Mouse (Mus musculus) liver, embryonic 14.5 days (tissue): ENCODE results near the gene Slc12a5. TPM values are rescaled to one million over a fixed set of nuclear protein-coding genes. Genes with fewer than 3 reads are reported as not detected.

ENCODE experiments used
- ATAC-seq: fragments of 200-750 bp; cut with Nextera tagmentation; 2 replicates; pipeline ENCODE4 v1.8.0; 2017; ENCODE audit warnings: moderate number of reproducible peaks, mild to moderate bottlenecking, moderate library complexity; ENCODE audit not compliant: insufficient read depth
- DNase-seq, 3 experiments: peaks; one replicate each; pipeline ENCODE4 v3.0.0-alpha.2; 2012 to 2013; ENCODE audit warnings: low read depth in 3 of 3, low spot score in 3 of 3
- H3K27ac ChIP-seq: fragments of 300-500 bp; sonication (generic); 2 replicates; pipeline ENCODE4 v1.5.1; 2014; ENCODE audit warnings: moderate library complexity, mild to moderate bottlenecking, control low read depth, inconsistent platforms
- H3K27me3 ChIP-seq: fragments of 300-500 bp; sonication (generic); 2 replicates; pipeline ENCODE4 v1.6.1; 2014; ENCODE audit warnings: mild to moderate bottlenecking, low read length, moderate library complexity; ENCODE audit not compliant: control insufficient read depth, insufficient read depth
- H3K36me3 ChIP-seq: fragments of 300-500 bp; sonication (generic); replicated peaks from 2 replicates; pipeline ENCODE4 v1.6.1; 2014; ENCODE audit warnings: low read depth; ENCODE audit not compliant: control insufficient read depth, insufficient read depth
- H3K4me1 ChIP-seq, 2 experiments: fragments of 200-500 bp in 1 of 2; fragments of 300-500 bp in 1 of 2; sonication (generic) in 1 of 2; replicated peaks; 2 replicates each; pipeline ENCODE4 v1.6.1; 2012 to 2014; ENCODE audit warnings: antibody characterized with exemption in 1 of 2, inconsistent platforms in 1 of 2, low read length in 1 of 2; ENCODE audit not compliant: control insufficient read depth in 2 of 2, insufficient read depth in 2 of 2
- H3K4me2 ChIP-seq: fragments of 300-500 bp; sonication (generic); 2 replicates; pipeline ENCODE4 v1.6.1; 2014; ENCODE audit warnings: low read depth, mild to moderate bottlenecking, control low read depth, moderate library complexity
- H3K4me3 ChIP-seq, 2 experiments: fragments of 200-500 bp in 1 of 2; fragments of 300-500 bp in 1 of 2; sonication (generic) in 1 of 2; 2 replicates each; pipeline ENCODE4 v1.5.1; 2012 to 2014; ENCODE audit warnings: low read depth in 2 of 2, low read length in 2 of 2, mild to moderate bottlenecking in 2 of 2, control low read depth in 1 of 2, inconsistent platforms in 1 of 2, moderate library complexity in 1 of 2; ENCODE audit not compliant: insufficient read depth in 1 of 2
- H3K9ac ChIP-seq: fragments of 300-500 bp; sonication (generic); replicated peaks from 2 replicates; pipeline ENCODE4 v1.6.1; 2014; ENCODE audit warnings: mild to moderate bottlenecking, control low read depth, moderate library complexity
- H3K9me3 ChIP-seq: fragments of 300-500 bp; sonication (generic); 2 replicates; pipeline ENCODE4 v1.6.1; 2016; ENCODE audit warnings: low read length, mixed read lengths; ENCODE audit not compliant: control insufficient read depth
- CTCF ChIP-seq: IDR thresholded peaks from 2 replicates; pipeline ENCODE4 v1.5.1; 2016; ENCODE audit warnings: antibody characterized with exemption, low read depth, control low read depth
- EP300 ChIP-seq: IDR thresholded peaks from 2 replicates; pipeline ENCODE4 v1.6.1; 2016; ENCODE audit warnings: antibody characterized with exemption, low read depth
- WGBS: fragments of 180-500 bp; shearing (Covaris S2); extraction: QIAGEN DNeasy Blood & Tissue Kit; methylation state at CpG from one replicate; pipeline ENCODE4 v1.1.7; 2014; ENCODE audit not compliant: insufficient replicate concordance; 5-methylcytosine and 5-hydroxymethylcytosine counted together
- polyA plus RNA-seq, 2 experiments: library from polyadenylated mRNA; depleted of rRNA in 1 of 2; stranded (reverse) in 1 of 2; unstranded in 1 of 2; fragments of >200 nt; fragmentation: Nextera tagmentation in 1 of 2; extraction: Ambion mirVana in 1 of 2; gene quantifications; 2 replicates each; pipeline versions ENCODE4 v1.2.1 to v1.2.3; 2012 to 2014

Gene Slc12a5
- polyA plus RNA-seq, 2 experiments: 0.10 to 0.42 TPM

DNA sequence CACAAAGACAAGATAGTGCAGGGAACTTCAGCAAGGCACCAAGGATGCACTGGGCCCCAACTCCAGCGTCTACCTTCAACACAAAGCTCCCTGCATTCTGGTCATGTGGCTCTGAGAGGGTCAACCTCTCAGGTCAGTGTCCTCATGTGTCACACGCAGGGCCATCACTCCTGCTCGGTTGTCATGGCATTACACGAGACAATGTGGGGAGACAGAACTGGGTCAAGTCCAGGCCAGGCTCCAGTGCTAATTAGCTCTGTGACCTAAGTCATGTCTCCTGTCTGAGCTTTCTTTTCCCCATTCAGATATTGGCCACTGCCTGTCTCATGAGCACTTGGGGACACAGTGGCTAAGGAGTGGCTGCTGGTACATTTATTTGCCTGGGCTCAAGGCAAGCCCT lies 37.3 kb upstream of the Slc12a5 start:
- no peak for TF ChIP-seq CTCF
- no peak for TF ChIP-seq EP300
- H3K4me2 ChIP-seq: no peak overlapping the region
- H3K9ac ChIP-seq: no peak overlapping the region
- peaks cover 3% of the 10 kb centered on the region; the same call in 1 of the 2 replicates for H3K36me3 ChIP-seq
- no peaks in the 10 kb centered on the region for H3K9me3 ChIP-seq
- WGBS: 56% methylated on average over 4 of the region's 4 CpGs
- no peak overlapping the region for H3K4me3 ChIP-seq
- H3K4me1 ChIP-seq: no peaks in the 10 kb centered on the region
- H3K27me3 ChIP-seq: no peaks in the 10 kb centered on the region
- ATAC-seq: no peak
- DNase-seq: no peak
- no peak overlapping the region for H3K27ac ChIP-seq

DNA sequence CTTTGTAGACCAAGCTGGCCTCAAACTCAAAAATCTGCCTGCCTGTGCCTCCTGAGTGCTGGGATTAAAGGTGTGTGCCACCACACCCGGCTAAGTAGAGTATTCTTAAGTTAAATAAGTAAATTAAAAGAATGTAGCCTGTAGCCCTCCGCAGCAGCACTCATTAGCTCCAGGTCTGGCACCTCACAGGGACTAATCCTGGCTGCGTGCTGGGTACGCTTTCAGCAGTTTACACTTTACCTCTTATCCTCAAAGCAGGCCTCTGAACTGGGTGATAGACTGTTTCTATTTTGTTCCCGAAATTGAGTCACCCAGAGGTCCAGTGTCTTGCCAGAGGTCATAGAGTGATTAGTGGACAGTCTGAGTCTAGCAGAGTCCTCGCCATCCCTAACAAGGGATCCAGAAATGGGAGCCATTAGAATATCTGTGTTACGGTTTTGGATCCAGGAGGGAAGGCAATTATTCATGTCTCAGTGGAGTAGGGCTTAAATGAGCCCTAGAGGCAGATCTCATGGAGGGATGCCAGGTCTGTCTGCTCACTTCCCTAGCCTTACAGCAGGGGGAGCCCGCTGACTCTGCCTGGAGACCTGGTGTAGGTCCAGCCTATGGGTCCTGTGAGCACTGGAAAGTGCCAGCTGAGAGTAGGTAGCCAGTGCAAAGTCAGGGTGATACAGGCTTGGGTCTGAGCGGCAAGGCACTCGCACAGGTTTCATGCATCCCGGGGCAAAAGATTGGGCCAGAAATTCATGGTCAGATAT lies 36.3 kb upstream of the Slc12a5 start:
- Histone ChIP-seq H3K4me3 (no peak overlapping the region), H3K4me2 (no peak overlapping the region), H3K36me3 (peaks cover 3% of the 10 kb centered on the region; the same call in 1 of the 2 replicates), H3K4me1 (no peaks in the 10 kb centered on the region), H3K9me3 (no peaks in the 10 kb centered on the region), H3K27me3 (no peaks in the 10 kb centered on the region), H3K27ac (no peak overlapping the region), H3K9ac (no peak overlapping the region)
- WGBS: 32% methylated on average over 11 of the region's 11 CpGs
- DNase-seq: no peak
- TF ChIP-seq EP300 (no peak), CTCF (peak; percentile 92)
- peak; percentile 55; the same call in 1 of the 2 replicates for ATAC-seq

DNA sequence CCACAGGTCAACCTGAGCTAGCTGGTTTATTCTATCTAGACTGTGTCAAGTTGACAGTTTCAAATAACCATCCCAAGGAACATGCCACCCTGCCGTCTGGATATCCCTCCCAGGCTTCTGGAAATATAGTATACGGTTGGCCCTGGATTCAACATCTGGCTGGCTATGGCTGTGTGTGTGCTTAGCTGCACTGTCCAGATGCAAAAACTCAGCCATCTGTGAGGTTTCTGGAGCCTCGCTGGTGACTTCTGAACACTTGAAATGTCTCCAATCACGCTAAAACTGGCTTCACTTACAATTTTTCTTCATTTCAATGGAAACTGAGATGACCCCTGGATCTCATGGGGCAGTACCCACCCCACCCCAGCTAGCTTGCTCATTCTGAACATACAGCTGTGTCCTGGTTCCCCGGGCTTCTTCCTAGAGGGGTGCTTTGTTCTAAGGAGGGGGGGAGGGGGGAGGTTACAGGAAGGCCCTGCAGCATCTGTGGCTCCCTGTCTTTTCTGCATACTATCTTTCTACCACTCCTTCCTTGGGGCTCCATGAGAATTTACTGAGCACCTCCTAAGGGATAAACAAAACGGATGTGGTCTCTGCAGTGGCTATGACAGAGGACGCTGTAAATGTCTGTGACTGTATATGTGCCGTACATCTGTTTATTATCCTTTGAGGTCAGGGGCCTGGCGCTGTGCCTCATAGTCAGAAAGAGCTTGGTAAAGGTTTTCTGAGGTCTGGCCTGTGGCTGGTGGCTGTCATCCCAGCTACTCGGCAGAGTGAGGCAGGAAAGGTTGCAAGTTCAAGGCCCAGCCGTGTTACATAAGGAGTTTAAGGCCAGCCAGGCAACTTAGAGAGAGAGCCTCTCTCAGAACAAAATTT lies 29.7 kb upstream of the Slc12a5 start:
- WGBS: 46% methylated on average over 11 of the region's 11 CpGs
- Histone ChIP-seq H3K27me3 (peaks cover 8% of the 10 kb centered on the region), H3K9me3 (no peaks in the 10 kb centered on the region), H3K9ac (no peak overlapping the region), H3K4me3 (no peak overlapping the region), H3K36me3 (no peaks in the 10 kb centered on the region), H3K4me1 (no peaks in the 10 kb centered on the region), H3K27ac (no peak overlapping the region), H3K4me2 (no peak overlapping the region)
- ATAC-seq: no peak
- TF ChIP-seq EP300 (no peak), CTCF (no peak)
- DNase-seq: no peak

DNA sequence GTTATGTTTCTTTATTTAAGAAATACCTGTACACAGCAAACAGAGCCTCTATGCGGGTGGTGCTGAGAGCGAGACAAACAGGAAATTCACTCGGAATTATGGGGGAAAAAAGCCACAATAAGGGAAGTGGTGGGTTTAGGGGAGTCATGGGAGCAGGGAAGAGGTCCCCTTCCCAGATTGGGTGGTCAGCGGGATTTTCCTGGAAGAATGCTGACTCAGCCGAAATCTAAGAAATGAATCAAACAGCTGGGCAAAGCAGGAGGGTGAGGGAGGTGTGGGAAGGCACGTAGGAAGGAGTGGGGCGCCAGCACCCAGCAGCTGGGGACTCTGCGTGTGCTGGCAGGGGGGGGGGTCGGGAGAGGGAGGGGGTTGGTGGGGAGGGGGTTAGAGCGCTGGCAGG lies 27.1 kb upstream of the Slc12a5 start:
- no peak for DNase-seq
- 26% methylated on average over 9 of the region's 10 CpGs for WGBS
- Histone ChIP-seq H3K9ac (no peak overlapping the region), H3K4me1 (no peaks in the 10 kb centered on the region), H3K27ac (no peak overlapping the region), H3K36me3 (no peaks in the 10 kb centered on the region), H3K4me2 (no peak overlapping the region), H3K9me3 (no peaks in the 10 kb centered on the region), H3K27me3 (peaks cover 21% of the 10 kb centered on the region), H3K4me3 (no peak overlapping the region)
- ATAC-seq: no peak
- no peak for TF ChIP-seq EP300
- TF ChIP-seq CTCF: no peak

DNA sequence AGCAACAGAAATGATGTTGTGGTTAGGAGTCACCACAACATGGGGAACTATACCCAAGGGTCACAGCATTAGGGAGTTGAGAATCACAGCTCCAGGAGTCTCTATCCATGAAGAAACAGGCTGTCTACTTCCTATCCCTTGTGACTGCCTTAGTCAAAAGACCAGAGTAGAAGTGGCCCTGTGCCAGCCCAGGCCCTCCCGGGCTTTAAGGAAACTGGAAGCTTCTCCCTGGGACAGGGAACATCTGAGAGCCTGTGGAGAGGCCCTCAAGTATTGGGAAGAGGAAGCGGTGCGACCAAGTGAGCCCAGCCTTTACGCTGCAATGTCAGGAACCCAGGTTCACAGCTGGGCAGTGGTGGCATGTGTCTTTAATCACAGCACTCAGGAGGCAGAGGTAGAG lies 24.6 kb upstream of the Slc12a5 start:
- TF ChIP-seq CTCF (no peak), EP300 (no peak)
- Histone ChIP-seq H3K4me2 (no peak overlapping the region), H3K4me1 (0 out of 4 replicates have a peak, but pooled peaks cover 0 to 2% of the 10 kb centered on the region in 2 experiments), H3K9ac (no peak overlapping the region), H3K9me3 (no peaks in the 10 kb centered on the region), H3K27ac (no peak overlapping the region), H3K27me3 (peaks cover 43% of the 10 kb centered on the region), H3K4me3 (no peak overlapping the region), H3K36me3 (no peaks in the 10 kb centered on the region)
- 51% methylated on average over 4 of the region's 4 CpGs for WGBS
- DNase-seq (no peak), ATAC-seq (no peak)
